Mouse (Mus musculus): ENCODE data around the gene Vmp1. TPM values are rescaled to one million over a fixed set of nuclear protein-coding genes. Genes with fewer than 3 reads are reported as not detected.

Gene Vmp1
- polyA plus RNA-seq, 1 experiment from 2014 or later, result 97.9 TPM

GRCm38 (mm10) chr11:86582543-86583260, 100.9 kb downstream of the Vmp1 start:
- peaks cover 9% of the 10 kb centered on the region for H3K36me3 ChIP-seq
- DNase-seq (ENCODE audit: low spot score), result no peak
- peaks cover 31% of the 10 kb centered on the region for H3K4me1 ChIP-seq
- H3K9me3 ChIP-seq (replicated peaks), result no peaks in the 10 kb centered on the region
- H3K27me3 ChIP-seq (ENCODE audit: low read depth, poor library complexity, severe bottlenecking), result no peaks in the 10 kb centered on the region
- 90% methylated on average over 7 of the region's 7 CpGs for WGBS
- no peak overlapping the region for H3K4me3 ChIP-seq
- H3K27ac ChIP-seq, result no peak overlapping the region

GRCm38 (mm10) chr11:86581943-86582542, 101.6 kb downstream of the Vmp1 start:
- H3K27ac ChIP-seq, result no peak overlapping the region
- WGBS, result 92% methylated on average over 12 of the region's 12 CpGs
- peaks cover 9% of the 10 kb centered on the region for H3K36me3 ChIP-seq
- no peak overlapping the region for H3K4me3 ChIP-seq
- peaks cover 31% of the 10 kb centered on the region for H3K4me1 ChIP-seq
- no peak for DNase-seq (ENCODE audit: low spot score)
- H3K27me3 ChIP-seq (ENCODE audit: low read depth, poor library complexity, severe bottlenecking), result no peaks in the 10 kb centered on the region
- H3K9me3 ChIP-seq (replicated peaks), result no peaks in the 10 kb centered on the region

- no peak for DNase-seq (ENCODE audit: low spot score)
- WGBS, result 77% methylated on average over 11 of the region's 11 CpGs
- H3K36me3 ChIP-seq, result peaks cover 9% of the 10 kb centered on the region
- H3K9me3 ChIP-seq (replicated peaks), result no peaks in the 10 kb centered on the region
- H3K27ac ChIP-seq, result 0 out of 2 replicates have a peak overlapping the region, but pooled peaks have one; percentile 56
- H3K4me1 ChIP-seq, result peaks cover 27% of the 10 kb centered on the region
- H3K4me3 ChIP-seq, result no peak overlapping the region
- H3K27me3 ChIP-seq (ENCODE audit: low read depth, poor library complexity, severe bottlenecking), result no peaks in the 10 kb centered on the region
These were observed 102.3 kb downstream of the Vmp1 start for GRCm38 (mm10) chr11:86581250-86581753.

GRCm38 (mm10) chr11:86580319-86581113, 103.1 kb downstream of the Vmp1 start:
- no peak overlapping the region for H3K27ac ChIP-seq
- H3K4me3 ChIP-seq, result no peak overlapping the region
- no peak for DNase-seq (ENCODE audit: low spot score)
- H3K4me1 ChIP-seq, result peaks cover 32% of the 10 kb centered on the region
- no peaks in the 10 kb centered on the region for H3K9me3 ChIP-seq (replicated peaks)
- H3K27me3 ChIP-seq (ENCODE audit: low read depth, poor library complexity, severe bottlenecking), result no peaks in the 10 kb centered on the region
- H3K36me3 ChIP-seq, result peaks cover 9% of the 10 kb centered on the region
- WGBS, result 92% methylated on average over 9 of the region's 9 CpGs

GRCm38 (mm10) chr11:86579731-86580318, 103.8 kb downstream of the Vmp1 start:
- peaks cover 7% of the 10 kb centered on the region; the same call in 1 of the 2 replicates for H3K36me3 ChIP-seq
- H3K4me1 ChIP-seq, result peaks cover 32% of the 10 kb centered on the region
- no peak overlapping the region for H3K4me3 ChIP-seq
- no peaks in the 10 kb centered on the region for H3K27me3 ChIP-seq (ENCODE audit: low read depth, poor library complexity, severe bottlenecking)
- H3K9me3 ChIP-seq (replicated peaks), result no peaks in the 10 kb centered on the region
- 84% methylated on average over 10 of the region's 10 CpGs for WGBS
- no peak overlapping the region for H3K27ac ChIP-seq
- DNase-seq (ENCODE audit: low spot score), result no peak

- Histone ChIP-seq H3K36me3 (peaks cover 7% of the 10 kb centered on the region; the same call in 1 of the 2 replicates), H3K27me3 (ENCODE audit: low read depth, poor library complexity, severe bottlenecking) (no peaks in the 10 kb centered on the region), H3K4me1 (peaks cover 32% of the 10 kb centered on the region), H3K27ac (0 out of 2 replicates have a peak overlapping the region, but pooled peaks have one; percentile 3), H3K4me3 (no peak overlapping the region), H3K9me3 (replicated peaks) (no peaks in the 10 kb centered on the region)
- DNase-seq (ENCODE audit: low spot score), result no peak
- WGBS, result 80% methylated on average over 25 of the region's 25 CpGs
These were observed 104.6 kb downstream of the Vmp1 start for GRCm38 (mm10) chr11:86578809-86579730.

DNA sequence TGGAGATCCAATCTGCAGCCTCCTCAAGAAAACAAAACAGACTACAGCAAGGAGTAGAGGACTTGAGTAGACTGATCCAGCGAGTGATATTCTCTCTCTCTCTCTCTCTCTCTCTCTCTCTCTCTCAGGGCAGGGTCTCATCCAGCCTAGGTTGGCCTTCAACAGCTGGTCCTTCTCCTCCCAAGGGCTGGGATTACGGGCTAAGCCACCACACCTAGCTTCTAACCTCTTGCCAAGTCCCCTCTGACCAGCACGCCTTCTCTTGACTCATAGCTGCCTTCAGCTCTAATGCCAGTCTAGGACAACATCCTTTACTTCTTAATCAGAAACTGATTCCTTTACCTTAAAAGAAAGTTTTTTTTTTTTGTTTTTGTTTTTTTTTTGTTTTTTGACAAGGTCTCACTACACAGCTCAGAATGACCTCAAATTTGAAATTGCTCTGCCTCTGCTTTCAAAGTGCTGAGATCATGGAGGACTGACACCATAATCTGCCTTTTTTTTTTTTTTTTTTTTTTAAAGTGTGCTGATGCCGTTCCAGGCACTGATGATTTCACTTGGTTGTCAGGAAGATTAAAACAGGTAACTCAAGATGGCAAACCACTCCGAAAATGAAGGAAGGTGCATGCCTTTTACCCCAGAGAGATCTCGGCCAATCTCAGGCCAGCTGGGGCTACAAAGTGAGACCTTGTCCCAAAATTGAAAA, 105.4 kb downstream of the Vmp1 start:
- peaks cover 7% of the 10 kb centered on the region; the same call in 1 of the 2 replicates for H3K36me3 ChIP-seq
- 0 out of 2 replicates have a peak overlapping the region, but pooled peaks have one; percentile 27 for H3K27ac ChIP-seq
- WGBS, result 79% methylated on average over 6 of the region's 6 CpGs
- no peaks in the 10 kb centered on the region for H3K27me3 ChIP-seq (ENCODE audit: low read depth, poor library complexity, severe bottlenecking)
- peaks cover 32% of the 10 kb centered on the region for H3K4me1 ChIP-seq
- H3K9me3 ChIP-seq (replicated peaks), result no peaks in the 10 kb centered on the region
- no peak overlapping the region for H3K4me3 ChIP-seq
- DNase-seq (ENCODE audit: low spot score), result no peak

DNA sequence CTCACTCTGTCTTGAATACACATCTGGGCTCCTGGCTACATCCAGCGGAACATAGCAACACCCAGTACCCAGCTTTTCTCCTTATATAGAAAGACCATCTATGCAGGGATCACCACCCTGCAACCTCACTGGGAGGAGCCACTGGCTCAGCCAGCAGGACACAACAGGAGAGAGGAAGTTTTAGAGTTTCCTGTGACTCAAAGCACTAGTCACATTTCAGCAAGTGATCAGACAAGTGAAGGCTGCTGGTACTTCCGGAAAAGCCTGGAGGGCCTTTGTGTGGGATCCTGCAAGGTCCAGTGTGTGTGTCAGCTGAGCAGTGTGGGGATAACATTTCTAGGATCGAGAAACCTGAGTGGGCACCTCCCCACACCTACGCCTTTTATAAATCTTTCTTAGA, 106.4 kb downstream of the Vmp1 start:
- Histone ChIP-seq H3K9me3 (replicated peaks) (no peaks in the 10 kb centered on the region), H3K27me3 (ENCODE audit: low read depth, poor library complexity, severe bottlenecking) (no peaks in the 10 kb centered on the region), H3K4me1 (peaks cover 32% of the 10 kb centered on the region), H3K4me3 (no peak overlapping the region), H3K36me3 (peaks cover 4% of the 10 kb centered on the region; the same call in 1 of the 2 replicates), H3K27ac (peak overlapping the region; percentile 19; the same call in 1 of the 2 replicates)
- 72% methylated on average over 4 of the region's 4 CpGs for WGBS
- no peak for DNase-seq (ENCODE audit: low spot score)

DNA sequence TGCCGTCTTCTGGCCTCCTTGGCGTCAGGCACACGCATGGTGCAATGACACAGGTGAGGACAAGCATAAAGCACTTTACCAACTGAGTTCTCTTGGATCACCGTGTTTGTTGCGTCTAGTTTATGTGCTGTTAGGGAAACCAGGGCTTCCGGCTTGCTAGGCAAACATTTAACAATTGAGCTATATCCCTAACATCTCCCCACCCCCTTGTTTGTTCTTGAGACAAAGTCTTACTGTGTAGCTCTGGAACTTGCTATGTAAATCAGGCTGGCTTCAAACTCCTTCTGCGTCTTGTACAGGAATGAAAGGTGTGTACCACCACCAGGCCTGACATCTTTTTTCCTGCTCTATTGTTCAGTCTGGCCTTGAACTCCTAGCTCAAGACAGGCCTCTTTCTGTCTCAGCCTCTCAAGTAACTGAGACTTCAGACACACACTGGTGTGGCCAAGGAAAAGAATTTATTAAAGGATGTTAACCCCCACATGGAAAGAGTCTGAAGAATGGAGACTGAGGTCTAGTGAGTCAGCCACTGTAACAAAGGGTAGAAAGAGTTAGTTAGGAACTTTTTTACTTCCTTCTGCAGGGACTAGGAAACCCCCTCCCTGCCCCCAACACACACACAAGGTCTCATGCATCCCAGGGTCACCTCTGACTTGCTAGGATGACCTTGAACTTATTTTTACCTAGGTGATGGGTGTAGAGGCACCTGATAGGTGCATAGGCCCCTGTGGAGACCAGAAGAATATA, 107.8 kb downstream of the Vmp1 start:
- no peak overlapping the region for H3K4me3 ChIP-seq
- no peaks in the 10 kb centered on the region for H3K9me3 ChIP-seq (replicated peaks)
- H3K27me3 ChIP-seq (ENCODE audit: low read depth, poor library complexity, severe bottlenecking), result no peaks in the 10 kb centered on the region
- WGBS, result 90% methylated on average over 7 of the region's 7 CpGs
- no peaks in the 10 kb centered on the region for H3K36me3 ChIP-seq
- H3K27ac ChIP-seq, result 0 out of 2 replicates have a peak overlapping the region, but pooled peaks have one; percentile 5
- H3K4me1 ChIP-seq, result peaks cover 46% of the 10 kb centered on the region
- DNase-seq (ENCODE audit: low spot score), result no peak

GRCm38 (mm10) chr11:86574408-86574807, 109.2 kb downstream of the Vmp1 start:
- H3K4me3 ChIP-seq, result no peak overlapping the region
- H3K4me1 ChIP-seq, result peaks cover 53% of the 10 kb centered on the region
- no peaks in the 10 kb centered on the region for H3K9me3 ChIP-seq (replicated peaks)
- H3K27ac ChIP-seq, result no peak overlapping the region
- no peak for DNase-seq (ENCODE audit: low spot score)
- H3K27me3 ChIP-seq (ENCODE audit: low read depth, poor library complexity, severe bottlenecking), result no peaks in the 10 kb centered on the region
- WGBS, result 65% methylated on average over 2 of the region's 2 CpGs
- H3K36me3 ChIP-seq, result no peaks in the 10 kb centered on the region

Measured in limb, embryonic 10.5 days (tissue).